Mouse (Mus musculus): Measurements from ENCODE around the gene Scamp3.

DNA sequence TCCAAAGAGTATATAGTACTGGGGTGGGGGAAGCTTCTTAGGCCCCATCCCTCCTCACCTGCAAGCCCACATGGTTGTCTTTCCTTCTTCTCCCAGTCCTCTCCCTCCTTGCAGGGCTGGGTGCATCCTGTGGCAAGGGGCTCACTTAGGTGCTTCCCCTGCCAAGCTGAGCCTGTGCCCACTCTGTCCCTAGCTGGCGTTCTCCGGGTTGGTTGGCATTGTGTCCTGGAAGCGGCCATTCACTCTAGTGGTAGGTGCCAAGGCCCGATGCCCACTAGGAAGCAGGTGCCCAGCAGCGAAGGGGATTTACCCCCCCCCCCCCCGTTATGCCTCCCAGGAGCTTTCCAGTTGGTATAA is 6.7 kb downstream of the Scamp3 start:
- TF ChIP-seq POLR2A (IDR thresholded peaks at IDR 0.05; ENCODE audit: control insufficient read depth, low read depth, low read length) (no peak), CTCF (IDR thresholded peaks at IDR 0.05; ENCODE audit: control insufficient read depth, insufficient read depth, insufficient replicate concordance, low read depth, low read length) (no peak)
